Mouse (Mus musculus) embryonic fibroblast, embryonic 13.5 days (primary cell): ENCODE results near the gene Trp53.

Experiments
- CTCF ChIP-seq: IDR thresholded peaks from 2 replicates; pipeline ENCODE4 v1.5.1; 2011; ENCODE audit warnings: mild to moderate bottlenecking, control low read depth, low read length, moderate library complexity, borderline replicate concordance; ENCODE audit not compliant: insufficient read depth
- POLR2A ChIP-seq: IDR thresholded peaks from 2 replicates; pipeline ENCODE4 v1.6.1; 2011; ENCODE audit warnings: low read depth, mild to moderate bottlenecking, control low read depth, low read length, moderate library complexity

- TF ChIP-seq POLR2A (no peak), CTCF (no peak)
Observed at GRCm38 (mm10) chr11:69549060-69549656, 31.0 kb upstream of the Trp53 start, which contains the start of gene Dnah2.
